Mouse (Mus musculus): ENCODE results near the gene Atg4d.
"Not testable (repeated sequence)": the region's sequence is repeated elsewhere in the genome, so short reads cannot be mapped to it uniquely, and the experiment has no call there.

Atg4d gene

DNA sequence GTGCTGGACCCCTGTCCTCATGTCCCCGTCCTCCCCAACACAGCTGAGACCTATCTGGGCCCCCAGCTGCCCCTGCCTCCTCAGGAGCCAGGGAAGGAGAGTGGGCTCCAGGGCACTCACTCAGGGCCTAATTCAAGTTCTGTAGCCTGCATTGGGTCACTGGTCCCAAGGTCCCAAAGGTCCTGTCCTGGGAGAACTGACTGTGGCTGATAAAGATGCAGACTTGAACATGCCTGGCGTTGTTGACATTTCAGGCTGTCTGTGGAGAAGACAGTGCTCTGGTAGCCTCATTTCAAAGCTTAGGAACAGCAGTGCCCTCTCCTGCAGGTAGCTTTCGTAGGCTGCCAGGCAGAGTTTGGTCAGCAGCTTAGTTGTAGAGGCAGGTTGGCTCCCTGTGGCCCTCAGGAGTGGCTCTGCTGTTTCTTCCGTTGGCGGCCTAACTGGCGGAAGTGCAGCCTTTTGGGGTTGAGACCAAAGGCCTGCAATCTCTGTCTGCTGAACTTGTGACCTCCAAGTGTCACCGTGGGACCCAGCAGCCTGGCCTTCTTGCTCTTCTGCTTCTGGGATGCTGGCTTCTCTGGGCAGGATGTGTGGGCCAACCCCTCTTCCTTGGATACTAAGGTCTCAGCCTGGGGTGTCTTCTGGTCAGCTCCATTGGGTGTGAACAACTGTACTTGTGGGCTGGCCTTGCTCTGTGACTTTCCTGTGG lies 8.6 kb downstream of the Atg4d start:
- DNase-seq (ENCODE audit: low spot score in 2 of 2) = no peak

DNA sequence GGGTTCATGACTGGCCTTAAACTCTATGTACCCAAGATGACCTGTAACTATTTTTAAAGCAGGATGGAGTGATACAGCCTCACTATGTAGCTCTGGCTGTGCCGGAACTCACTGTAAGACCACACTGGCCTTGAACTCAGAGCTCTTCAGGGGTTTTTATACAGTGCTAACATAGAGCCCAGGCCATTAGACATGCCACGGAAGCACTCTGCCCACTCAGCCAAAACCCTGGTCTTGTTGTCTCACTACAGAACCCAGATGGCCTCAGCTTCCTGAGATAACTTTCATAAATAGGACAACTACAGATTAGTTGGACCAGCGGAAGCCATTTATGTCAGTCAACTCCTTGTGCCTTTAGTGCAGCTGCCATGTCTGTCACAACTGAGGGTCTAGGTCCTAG lies 9.2 kb downstream of the Atg4d start:
- DNase-seq (ENCODE audit: low spot score in 2 of 2) = no peak

DNA sequence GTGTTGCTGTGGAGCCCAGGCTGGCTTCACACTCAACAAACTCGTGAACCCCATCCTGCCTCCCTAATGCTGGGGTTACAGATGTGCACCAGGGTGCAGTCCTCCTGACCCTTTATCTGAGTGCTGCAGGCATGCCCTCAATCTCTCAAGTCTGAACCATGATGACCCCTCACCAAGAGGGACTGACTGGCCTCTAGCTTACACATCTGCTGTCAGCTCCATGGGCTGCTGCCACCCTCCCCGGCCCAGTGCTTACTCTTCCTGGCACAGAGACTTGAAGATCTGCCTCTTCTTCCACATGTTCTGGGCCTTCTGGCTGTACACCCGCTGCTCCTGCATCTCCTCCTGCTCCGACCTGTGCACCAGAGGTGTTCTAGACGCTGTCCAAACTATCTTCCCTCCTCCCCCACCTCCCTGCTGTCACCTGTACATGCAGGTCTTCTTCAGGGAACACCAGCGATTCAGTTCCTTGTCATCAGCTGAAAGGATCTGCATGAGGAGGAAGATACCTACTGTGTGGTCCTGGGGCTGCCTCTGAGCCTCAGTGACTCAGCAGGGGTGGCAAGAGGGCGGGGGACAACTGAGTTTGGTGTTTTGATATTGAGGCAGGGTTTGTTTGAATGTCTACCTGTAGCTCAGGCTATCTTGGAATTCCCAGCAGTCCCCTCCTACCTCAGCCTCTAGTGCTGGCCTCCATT lies 10.1 kb downstream of the Atg4d start:
- DNase-seq (ENCODE audit: low spot score in 2 of 2) = no peak

DNA sequence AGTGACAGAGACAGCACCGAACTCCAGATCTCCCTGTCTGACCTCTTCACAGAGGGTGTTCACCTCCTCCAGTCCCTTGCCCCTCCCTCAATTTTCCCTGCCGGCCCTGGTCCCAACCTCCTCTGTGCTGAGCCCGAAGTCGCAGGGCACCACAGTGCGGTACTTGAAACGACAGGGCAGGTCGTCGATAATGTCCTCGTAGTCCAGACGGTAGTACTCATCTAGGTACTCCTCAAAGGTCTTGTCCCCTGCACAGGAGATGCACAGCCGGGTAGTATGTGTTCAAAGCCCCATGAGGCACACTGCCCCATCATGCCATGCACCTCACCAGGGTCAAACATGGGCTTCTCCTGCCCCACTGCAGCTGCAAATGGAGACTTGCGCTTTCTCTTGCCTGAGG lies 10.6 kb downstream of the Atg4d start:
- DNase-seq (ENCODE audit: low spot score in 2 of 2) = no peak

DNA sequence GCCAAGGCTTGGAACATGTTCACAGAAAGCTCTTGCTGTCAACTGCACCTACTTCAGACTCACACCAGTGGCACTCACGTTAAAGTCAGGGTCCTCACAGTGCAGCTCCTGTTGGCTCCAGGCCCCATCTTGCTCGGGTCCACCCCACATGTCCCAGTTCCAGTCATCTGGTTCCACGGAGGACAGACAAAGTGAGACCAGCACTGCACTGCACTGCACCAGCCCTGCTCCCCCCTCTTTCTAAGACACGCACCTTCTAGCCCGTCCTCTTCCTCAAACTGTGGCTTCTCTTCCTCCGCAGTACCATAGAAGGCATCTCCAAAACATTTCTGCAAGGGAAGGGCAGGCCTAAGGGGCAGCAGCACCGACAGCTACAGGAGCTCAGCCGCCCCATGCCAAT lies 11.2 kb downstream of the Atg4d start:
- DNase-seq (ENCODE audit: low spot score in 2 of 2) = no peak

DNA sequence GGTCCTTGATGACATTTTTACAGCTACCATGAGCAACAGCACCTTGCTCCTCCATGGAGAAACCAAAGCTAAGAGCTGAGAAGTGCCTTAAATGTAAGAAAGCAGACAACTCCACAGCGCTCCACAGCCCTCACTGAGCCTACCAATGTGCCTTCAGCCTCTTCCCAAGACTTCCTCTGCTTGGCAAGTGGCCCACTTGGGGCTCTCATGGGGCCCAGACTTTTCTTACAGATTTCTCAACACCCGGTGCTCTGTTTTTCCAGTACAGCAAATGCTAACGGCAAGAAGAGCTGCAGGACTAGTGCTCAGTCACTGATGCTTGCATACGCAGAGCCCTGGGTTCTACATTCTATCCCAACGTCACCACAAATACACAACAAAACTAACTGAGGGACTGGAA lies 12.7 kb downstream of the Atg4d start:
- no peak for DNase-seq (ENCODE audit: low spot score in 2 of 2)

DNA sequence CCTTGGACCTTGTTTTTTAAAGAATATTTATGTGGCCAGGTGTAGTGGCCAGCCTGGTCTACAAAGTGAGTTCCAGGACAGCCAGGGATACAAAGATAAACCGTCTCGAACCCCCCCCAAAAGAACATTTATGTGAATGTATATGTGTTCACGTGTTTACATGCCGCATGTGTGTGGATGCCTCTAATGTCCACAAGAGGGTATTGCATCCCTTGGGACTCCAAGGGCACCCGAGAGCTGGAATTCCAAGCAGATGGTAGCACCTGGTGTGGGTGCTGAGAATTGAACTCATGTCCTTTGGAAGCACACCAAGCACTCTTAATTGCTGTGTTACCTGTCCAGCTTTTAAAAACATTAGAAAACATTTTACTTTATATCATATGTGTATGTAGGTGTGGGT lies 18.5 kb downstream of the Atg4d start:
- no peak for DNase-seq (ENCODE audit: low spot score in 2 of 2)

DNA sequence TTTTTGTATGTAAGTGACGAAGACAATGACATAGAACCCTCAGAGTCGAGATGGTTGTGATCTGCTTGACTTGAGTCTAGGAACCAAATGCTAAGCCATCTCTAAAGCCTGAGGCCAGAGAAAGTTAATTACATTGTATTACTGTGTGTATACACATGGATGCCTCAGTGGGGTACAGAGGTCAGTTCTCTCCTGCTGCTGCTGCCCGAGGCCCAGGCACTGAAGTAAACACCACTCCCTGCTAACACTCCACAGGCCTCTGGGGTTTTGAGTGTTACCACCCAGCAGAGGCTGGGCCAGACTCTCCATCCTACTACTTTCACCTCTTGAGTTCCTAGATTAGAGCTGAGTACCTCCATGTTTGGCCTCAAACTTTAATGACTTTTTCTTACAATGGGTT lies 18.9 kb downstream of the Atg4d start:
- DNase-seq (ENCODE audit: low spot score in 2 of 2) = no peak

DNA sequence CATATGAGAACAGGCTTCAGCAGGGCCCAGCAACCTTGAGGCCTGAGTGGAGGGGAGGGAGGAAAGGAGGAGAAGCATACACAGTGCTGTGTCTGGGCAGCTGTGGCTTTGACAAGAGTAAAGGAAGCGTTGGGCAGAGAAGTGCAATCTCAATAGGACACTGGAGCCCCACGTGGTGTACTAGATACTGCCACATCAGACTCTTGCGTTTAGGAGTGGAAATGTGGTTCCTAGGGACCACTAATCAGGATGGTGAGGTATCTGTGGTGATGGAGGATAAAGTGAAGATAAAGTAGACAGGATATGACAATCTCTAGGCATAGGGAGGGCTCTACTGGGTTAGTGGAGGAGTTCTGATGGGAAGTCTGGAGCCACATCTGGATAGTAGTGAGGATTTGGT lies 21.7 kb downstream of the Atg4d start:
- DNase-seq (ENCODE audit: low spot score in 2 of 2) = no peak

DNA sequence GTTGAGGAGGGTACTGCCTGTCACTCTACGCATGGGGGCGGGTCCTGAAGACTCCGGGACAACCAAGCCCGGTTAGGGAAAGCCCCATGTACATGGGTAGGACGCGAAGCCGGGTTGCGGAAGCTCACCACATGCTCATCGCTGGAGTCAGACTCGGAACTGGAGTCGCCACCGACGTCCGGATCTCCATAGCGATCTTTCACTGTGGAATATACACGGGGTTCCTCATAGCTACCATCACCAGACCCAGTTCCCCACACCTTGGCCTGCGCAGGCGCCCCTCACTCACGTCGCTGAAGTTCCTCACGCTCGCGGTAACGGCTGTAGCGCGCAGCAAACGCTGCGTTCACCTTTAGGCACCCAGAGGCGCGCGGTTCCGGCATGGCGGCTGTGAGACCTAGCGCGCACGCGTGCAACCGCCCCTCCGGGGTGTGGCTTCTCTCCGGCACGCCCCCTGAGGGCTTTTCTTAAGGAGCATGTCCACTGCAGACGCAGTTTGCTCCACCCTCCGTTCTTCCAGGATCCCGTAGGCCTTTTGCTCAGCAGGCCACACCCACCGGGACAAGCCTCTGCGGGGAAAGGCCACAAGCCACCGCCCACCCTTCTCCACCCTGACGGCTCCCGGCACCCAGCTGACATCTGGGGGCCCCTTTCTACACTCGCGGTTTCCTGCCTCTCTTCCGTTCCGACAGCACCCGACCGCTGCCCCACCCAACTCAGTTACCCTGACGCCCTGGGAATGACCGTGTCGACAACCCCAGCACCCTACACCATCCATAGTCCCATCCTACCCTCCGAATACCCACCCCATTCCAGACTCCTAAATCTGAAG lies 22.7 kb downstream of the Atg4d start, which contains the start of gene Kri1:
Kri1 (minus strand) TSS at position 399 of the 832 bp plus-strand sequence.
- peak; percentile 94 to 98 for DNase-seq (ENCODE audit: low spot score in 2 of 2)

DNA sequence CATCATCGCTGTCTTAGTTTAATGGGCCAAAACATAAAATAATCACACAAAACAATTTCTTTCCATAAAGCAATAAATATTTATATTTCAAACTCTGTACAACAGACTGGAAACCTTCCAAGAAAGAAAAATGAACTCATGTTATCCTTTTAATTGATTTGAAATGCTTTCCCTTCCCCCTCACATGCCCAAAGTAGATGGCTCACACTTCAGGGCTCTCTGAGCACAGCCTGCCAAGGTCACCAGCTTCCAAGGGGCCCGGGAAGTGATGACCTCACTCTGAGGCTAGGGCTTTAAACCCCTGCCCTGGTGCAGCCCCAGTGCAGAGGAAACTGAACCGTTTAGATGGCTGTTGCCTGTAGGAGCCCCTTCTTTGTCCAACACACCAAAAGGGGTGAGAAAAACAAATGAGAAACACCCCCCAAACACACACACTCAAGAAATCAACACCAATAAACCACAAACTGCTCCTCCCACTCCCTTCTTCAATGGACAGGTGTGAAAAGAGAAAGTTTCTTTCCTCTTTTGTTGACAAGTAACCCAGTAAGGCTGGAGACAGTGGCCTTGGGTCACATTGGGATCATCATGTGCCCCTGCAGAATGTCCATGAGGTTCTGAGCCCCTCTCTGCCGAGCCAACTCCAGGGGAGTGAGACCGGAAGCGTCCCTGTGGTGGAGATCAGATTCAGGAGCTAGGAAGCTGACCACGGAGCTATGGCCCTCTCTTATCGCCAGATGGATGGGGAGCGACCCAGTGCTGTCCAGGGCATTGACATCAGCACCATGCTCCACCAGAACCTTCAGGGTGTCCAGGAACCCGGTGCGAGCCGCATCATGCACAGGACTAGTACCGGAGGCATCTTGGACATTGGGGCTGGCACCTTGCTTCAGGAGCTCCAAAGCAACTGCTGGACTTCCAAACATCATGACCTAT lies 23.6 kb downstream of the Atg4d start:
- DNase-seq (ENCODE audit: low spot score in 2 of 2) = no peak

DNA sequence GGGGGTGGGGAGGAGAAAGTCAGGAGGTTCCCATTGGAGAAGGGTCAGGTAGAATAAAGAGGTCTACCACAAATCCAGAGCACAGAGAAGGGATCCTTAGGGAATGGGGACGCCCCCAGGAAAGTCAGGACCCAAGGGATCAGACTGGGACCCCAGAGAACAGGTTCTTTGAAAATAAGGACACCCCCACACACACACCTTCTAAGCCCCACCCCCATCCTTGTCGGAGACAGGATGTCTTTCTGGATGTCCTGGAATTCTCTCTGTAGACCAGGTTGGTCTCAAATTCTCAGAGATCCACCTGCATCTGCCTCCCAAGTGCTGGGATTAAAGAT lies 24.2 kb downstream of the Atg4d start:
- DNase-seq (ENCODE audit: low spot score in 2 of 2) = no peak

DNA sequence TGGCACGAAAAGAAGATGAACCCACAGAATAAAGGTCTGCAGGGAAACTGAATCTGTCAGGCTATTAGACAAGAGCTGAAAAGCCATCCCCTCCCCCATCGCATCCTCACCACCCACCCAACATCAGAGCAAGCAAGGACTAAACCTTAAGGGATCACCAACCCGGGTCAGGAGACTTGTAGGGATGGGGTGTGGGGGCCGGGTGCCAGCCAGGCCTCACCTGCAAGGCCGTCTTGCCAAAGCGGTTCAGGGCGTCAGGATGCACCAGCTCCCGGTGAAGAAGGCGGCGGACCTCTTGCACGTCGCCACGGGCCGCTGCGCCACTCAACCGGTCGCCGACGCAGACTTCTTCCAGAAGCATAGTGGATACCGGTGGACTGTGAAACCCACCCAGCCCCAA lies 25.5 kb downstream of the Atg4d start:
- DNase-seq (ENCODE audit: low spot score in 2 of 2) = no peak

DNA sequence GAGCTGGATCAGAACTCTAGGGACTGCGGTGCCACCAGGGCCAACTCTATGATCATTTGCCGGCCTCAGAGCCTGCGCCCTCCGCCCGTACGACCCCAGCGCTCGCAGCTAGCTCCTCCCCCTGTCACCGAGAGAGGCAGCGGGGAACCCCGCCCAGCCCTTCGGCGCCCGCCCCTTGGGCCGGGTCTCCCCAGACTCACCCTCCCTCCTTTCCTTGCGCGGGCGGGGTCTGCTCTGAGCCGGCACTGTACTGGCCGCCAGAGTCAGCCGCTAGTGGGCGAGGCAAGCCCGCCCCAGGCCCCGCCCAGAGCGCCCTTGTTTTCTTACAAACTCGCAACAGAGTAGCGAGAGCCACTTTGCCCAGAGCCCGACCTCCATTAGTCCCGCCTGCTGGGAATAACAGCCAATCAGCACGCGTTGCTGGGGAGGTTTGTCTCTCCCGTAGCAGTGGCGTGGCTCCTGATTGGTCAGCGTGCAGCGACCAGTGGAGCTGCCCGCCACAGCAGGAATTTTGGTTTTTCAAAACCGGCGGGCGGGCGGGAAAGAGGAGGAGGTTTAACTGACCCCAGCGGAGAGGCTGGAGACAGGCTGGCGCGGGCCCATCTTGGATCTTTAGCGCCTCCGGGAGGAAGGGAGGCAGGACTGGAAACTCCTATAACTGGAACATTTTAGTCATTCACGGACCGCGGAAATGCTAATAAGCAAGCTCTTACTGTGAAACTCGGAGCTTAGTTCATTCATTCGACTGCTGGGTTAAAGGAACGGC lies 26.1 kb downstream of the Atg4d start, which contains the start of gene Cdkn2d:
Cdkn2d (minus strand) TSS at position 386 of the 766 bp plus-strand sequence.
- DNase-seq (ENCODE audit: low spot score in 2 of 2) = peak; percentile 99 to 100

DNA sequence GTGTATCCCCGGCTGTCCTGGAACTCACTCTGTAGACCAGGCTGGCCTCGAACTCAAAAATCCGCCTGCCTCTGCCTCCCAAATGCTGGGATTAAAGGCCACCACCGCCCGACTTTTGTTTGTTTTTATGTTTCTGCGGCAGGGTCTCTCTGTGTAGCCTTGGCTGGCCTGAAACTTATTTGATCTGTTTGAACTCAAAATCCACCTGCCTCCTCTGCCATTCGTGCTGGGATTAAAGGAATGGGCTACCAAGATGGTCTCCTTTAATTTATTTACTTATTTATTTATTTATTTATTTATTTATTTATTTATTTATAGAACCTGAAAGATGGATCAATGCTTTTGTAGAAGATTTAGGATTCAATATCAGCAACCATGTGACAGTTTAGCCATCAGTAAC lies 26.8 kb downstream of the Atg4d start:
- not testable (repeated sequence) for DNase-seq (ENCODE audit: low spot score in 2 of 2)

DNA sequence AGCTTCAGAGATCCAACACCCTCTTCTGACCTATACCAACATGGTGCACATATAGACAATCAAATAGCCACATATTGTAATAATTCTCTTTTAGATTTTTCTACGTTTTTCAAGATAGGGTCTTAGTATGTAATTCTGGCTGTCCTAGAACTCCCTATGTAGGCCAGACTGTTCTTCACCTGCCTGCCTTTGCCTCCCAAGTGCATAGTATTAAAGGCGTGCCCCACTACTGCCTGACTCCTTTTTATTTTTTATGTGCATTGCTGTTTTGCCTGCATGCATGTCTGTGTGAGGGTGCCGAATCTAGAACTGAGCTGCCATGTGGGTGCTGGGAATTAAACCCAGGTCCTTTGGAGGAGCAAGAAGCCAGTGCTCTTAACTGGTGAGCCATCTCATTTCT lies 27.2 kb downstream of the Atg4d start:
- no peak for DNase-seq (ENCODE audit: low spot score in 2 of 2)

DNA sequence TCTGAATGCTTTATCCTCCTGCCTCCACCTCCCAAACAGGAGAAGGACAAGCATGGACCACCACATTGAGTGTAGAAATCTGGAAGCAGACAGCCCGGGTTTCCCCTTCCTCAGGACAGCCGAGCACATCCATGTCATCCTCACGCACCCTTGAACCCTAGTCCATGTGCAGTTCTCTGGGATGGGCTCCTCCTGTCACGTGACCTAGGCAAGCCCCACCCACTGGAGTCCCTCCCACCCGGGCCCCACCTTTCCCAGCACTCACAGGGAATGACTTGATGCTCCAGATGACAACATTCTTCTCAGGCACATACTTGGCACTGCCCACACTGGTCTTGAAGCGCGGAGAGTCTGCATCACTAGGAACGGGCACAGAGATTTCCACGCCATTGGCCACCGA lies 33.9 kb downstream of the Atg4d start:
- DNase-seq (ENCODE audit: low spot score in 2 of 2) = no peak

DNA sequence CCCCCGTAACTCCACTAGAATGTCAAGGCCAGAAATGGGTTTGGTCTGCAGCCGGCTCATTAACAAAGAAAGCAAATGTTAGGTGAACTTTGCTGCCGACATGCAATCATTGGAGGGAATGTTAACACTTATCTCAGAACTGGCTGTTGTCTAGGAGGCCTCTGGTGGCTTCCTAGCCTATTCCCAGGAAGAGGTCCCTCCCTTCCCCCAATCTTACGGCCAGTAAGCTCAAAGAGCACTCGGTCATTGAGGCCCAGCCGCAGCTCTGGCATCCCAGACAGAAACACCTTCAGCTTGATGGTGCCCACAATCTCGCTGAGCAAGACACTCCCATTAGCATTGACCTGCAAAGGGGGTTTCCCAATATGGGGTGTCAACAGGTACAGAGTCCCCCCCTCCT lies 40.0 kb downstream of the Atg4d start:
- no peak for DNase-seq (ENCODE audit: low spot score in 2 of 2)

DNA sequence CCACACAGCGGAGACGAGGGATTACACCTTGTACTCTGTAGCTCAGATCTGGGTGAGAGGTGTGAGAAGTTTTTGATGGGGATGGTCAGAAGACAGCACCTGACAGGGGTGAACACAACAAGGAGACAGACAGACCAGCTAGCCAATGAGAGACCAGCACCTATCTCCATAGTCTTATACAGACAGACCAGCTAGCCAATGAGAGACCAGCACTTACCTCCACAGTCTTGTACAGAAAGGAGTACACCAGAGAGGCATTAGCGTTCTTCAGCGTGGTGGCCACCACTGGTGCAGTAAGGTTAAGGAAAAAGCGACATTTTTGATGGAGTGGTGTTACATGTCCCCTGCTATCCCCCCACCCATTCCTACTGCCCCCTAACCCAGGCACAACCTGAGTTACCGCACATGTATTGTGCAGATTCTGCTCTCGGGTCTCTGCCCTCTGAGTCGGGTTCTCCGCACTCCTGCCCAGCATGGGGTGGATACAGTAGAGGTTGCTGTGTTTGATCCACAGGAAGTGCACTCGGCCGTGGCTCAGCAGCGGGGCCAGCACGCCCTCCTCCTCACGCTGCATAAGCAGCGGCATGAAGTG lies 44.2 kb downstream of the Atg4d start:
- DNase-seq (ENCODE audit: low spot score in 2 of 2) = no peak

DNA sequence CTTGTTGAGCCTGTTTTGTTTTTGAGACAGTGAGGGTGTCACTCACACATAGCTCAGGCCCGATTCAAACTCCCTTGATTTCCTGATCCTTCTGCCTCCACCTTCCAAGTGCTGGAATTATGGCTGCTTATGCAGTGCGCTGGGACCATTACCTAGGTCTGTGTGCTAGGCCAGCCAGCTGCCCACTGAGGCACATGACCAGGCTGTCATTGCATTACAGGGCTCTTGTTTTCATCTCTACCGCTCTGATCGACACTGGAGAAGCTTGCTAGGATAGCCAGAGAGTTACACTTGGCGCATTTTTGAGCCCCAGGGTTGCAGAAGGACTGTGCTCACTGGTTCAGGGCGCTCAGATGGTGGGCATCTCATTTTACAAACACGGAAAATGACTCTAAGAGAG lies 46.6 kb downstream of the Atg4d start:
- DNase-seq (ENCODE audit: low spot score in 2 of 2) = no peak

Measured in left cerebral cortex, adult 9 months (tissue).